Mouse (Mus musculus): Measurements from ENCODE around the gene Skint2. TPM values are rescaled to one million over a fixed set of nuclear protein-coding genes. Genes with fewer than 3 reads are reported as not detected.

Gene Skint2
- polyA plus RNA-seq (2012; rRNA removed) = not detected in 2 replicates

- Histone ChIP-seq H3K4me3 (replicated peaks; ENCODE audit: extremely low read depth, low read depth, low read length) (no peak within 1 kb of the TSS), H3K4me1 (ENCODE audit: control insufficient read depth, insufficient read depth, low read length) (no peaks in the 10 kb centered on the region)
- no peak for DNase-seq
- TF ChIP-seq POLR2A (IDR thresholded peaks at IDR 0.05; ENCODE audit: borderline replicate concordance, extremely low read depth, low read depth, low read length) (no peak), CTCF (IDR thresholded peaks at IDR 0.05; ENCODE audit: insufficient read depth, low read length) (no peak)
- whole genome bisulfite sequencing = 65% methylated on average over 2 of the region's 2 CpGs
Observed at GRCm38 (mm10) chr4:112556894-112557293, at the start of gene Skint2. Gene Skint2, plus strand, starts transcription at chr4:112557194.

Other genes with a start within 250 kb of the Skint2 start
- not detected in 2 replicates for gene Skint9, start 123.2 kb upstream of the Skint2 start, polyA plus RNA-seq (2012; rRNA removed)
- gene Skint10, start 217.7 kb downstream of the Skint2 start, polyA plus RNA-seq (2012; rRNA removed) = not detected in 2 replicates

Data from lung, adult 2 months (tissue).